Mouse (Mus musculus): ENCODE data around the gene Rasl11b.

Gene Rasl11b

GRCm38 (mm10) chr5:74188076-74188475 is 7.0 kb upstream of the Rasl11b start:
- DNase-seq (ENCODE audit: low read depth in 2 of 2, low spot score in 2 of 2): no peak

DNA sequence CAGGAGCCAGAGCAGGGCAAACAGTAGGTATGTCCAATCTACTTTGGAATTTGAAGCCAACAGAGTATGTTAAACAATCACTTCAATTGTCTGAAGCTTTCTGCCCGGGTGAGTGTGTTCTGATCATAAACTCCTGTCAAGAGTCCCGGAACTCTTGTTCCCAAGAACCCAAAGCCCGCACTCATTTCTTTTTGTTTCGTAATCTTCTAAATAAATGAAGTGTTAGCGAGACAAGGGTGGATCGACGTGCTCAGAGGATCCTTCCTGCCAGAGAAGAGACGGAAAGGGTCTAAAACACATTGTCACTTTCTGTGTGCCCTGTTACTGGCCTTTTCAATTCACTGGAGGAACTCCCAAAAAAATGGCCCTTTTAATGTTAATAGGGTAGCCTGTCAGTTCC is 6.2 kb upstream of the Rasl11b start:
- no peak for DNase-seq (ENCODE audit: low read depth in 2 of 2, low spot score in 2 of 2)

- DNase-seq (ENCODE audit: low read depth in 2 of 2, low spot score in 2 of 2): no peak
Observed at GRCm38 (mm10) chr5:74189484-74190160, 5.5 kb upstream of the Rasl11b start.

DNA sequence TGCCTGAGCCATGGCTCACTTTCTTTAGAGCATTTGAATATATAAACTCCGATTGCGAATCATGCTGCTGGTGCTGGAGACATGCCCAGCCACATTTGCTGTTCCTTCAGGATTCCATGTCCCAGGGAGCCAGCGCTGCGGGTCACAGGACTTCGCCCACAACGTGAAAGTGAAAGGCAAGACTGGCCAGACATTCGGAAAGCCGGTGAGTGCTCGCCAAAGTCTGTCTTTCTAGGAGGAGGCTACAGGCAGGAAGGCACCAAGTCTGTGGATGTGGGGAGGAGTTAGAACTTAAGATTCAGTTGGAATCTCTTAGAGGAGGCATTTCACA is 5.0 kb upstream of the Rasl11b start:
- no peak for DNase-seq (ENCODE audit: low read depth in 2 of 2, low spot score in 2 of 2)

- DNase-seq (ENCODE audit: low read depth in 2 of 2, low spot score in 2 of 2): no peak
Observed at GRCm38 (mm10) chr5:74190911-74191310, 4.2 kb upstream of the Rasl11b start.

DNA sequence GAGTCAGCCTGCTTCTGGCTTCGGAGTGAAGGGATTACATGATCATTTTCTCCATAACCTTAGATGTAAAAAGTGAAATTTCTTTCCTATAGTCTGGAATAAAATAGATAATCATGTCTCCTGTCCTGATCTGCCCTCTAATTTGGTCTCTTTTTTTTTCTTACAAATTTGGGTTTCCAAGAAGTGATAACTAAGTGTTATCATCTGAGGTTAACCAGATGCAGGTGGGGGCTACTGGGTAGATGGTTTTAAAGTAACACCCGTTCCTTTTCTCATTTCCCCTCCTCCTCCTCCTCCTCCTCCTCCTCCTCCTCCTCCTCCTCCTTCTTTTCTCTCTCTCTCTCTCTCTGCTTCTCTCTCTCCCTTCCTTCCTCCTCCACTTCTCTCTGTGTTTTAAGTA is 2.1 kb upstream of the Rasl11b start:
- DNase-seq (ENCODE audit: low read depth in 2 of 2, low spot score in 2 of 2): no peak

GRCm38 (mm10) chr5:74193626-74194025 is 1.5 kb upstream of the Rasl11b start:
- DNase-seq (ENCODE audit: low read depth in 2 of 2, low spot score in 2 of 2): no peak

DNA sequence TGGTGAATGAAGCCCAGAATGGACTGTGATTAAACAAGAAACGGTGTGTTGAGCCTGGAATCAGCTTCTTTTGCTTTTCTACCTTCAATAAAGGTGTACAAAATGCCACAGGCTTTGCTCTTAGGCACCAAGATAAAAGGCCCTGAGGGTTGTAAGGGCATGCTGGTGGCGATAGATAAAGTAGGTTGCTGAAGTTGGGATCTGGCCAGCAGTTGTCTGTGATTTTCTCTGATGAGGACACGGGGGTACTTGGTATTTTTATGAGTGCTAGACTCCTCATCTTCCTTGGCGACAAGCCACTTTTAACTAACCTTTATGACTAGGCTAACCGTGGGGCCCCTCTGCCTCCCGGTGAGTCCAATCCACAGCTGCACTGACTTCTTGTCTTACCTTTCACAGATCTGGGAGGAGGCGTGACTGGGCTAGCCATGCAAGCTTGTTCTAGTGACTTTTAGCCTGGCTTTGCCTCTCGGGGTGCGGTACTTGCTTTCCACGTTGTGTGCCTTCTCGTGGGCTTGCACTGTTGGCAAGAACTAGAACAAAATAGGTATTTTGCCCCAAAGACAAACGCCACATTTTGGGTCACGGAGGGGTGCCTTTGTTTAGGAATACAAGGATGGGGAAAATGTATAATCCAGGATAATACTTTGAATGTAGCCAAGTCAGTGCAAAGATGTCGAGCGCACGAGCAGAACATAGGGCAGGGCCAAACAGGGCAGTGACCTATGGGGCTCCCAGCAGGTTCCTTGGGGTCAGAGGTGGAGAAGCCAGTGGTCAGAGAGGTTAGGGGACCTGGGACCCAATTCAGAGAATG is 852 bp upstream of the Rasl11b start:
- DNase-seq (ENCODE audit: low read depth in 2 of 2, low spot score in 2 of 2): no peak

DNA sequence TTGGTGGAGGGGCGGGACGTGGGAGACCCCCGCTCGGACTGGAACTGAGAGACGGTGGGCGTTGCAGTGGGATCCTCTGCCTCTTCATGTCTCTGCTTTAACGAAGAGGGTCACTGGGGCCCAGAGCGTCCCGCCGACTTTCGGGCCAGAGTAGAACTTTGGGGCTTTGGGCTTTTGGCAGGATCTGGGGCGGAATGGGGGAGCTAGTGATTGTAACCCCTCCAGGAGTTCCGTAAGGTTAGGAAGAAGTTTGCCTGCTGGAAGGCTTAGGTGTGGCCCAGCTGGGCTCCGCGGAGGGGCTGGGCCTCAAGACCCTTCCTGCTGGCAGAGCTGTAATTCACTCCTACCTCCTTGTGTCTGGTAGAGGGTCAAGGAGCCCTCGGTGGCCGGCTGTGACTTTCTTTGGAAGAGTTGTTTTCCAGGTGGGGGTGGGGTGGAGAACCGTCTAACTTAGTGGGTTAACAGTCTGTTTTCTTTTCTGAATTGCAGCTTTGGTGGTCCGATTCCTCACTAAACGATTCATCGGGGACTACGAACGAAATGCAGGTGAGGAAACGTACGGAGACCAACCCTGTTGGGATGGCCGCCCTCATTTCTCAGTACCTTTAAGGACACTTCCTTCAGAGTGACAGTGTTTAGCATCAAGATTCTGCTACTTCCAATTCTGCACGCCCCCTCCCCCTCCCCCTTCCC is 674 bp downstream of the Rasl11b start:
- no peak for DNase-seq (ENCODE audit: low read depth in 2 of 2, low spot score in 2 of 2)

GRCm38 (mm10) chr5:74196307-74196618 is 1.2 kb downstream of the Rasl11b start:
- DNase-seq (ENCODE audit: low read depth in 2 of 2, low spot score in 2 of 2): peak in 1 of 2 experiments; percentile 8

- DNase-seq (ENCODE audit: low read depth in 2 of 2, low spot score in 2 of 2): no peak
Observed at GRCm38 (mm10) chr5:74197541-74198330, 2.6 kb downstream of the Rasl11b start.

DNA sequence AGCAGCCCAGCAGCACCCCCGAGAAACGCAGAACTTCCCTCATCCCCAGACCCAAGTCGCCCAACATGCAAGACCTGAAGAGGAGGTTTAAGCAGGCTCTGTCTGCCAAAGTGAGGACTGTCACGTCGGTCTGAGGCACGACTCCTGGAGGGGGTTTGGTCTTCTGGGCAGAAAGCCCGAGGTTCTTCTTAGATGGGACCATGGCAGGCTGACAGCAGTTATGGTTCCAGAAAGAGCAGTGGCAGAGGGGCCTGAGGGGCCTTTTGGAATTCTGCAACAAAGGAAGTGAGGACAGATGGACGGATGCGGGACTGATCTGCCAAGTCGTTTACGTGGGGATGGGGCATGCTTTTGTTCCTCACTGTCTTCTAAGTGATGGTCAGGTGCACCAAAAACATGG is 3.4 kb downstream of the Rasl11b start:
- no peak for DNase-seq (ENCODE audit: low read depth in 2 of 2, low spot score in 2 of 2)

- no peak for DNase-seq (ENCODE audit: low read depth in 2 of 2, low spot score in 2 of 2)
Observed at GRCm38 (mm10) chr5:74199793-74200192, 4.7 kb downstream of the Rasl11b start.

DNA sequence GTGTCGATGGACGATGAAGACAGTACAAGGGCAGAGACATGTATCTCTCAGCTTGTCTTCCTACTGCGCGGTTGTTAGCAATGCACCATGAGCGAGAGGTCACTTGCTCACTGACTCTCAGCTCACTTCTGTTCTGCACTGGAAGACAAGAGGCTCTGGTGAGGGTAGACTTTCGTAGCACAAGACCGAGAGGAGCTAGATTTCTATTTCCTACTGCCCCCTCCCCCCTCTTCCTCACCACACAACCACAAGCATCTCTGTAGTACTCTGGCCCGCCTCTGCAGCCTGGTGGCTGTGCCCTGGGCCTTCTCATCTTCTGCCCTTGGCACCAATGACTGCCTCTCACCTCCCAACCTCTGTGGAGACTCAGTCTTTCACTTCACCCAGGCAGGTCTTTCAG is 5.4 kb downstream of the Rasl11b start:
- peak; percentile 29 to 57 for DNase-seq (ENCODE audit: low read depth in 2 of 2, low spot score in 2 of 2)

DNA sequence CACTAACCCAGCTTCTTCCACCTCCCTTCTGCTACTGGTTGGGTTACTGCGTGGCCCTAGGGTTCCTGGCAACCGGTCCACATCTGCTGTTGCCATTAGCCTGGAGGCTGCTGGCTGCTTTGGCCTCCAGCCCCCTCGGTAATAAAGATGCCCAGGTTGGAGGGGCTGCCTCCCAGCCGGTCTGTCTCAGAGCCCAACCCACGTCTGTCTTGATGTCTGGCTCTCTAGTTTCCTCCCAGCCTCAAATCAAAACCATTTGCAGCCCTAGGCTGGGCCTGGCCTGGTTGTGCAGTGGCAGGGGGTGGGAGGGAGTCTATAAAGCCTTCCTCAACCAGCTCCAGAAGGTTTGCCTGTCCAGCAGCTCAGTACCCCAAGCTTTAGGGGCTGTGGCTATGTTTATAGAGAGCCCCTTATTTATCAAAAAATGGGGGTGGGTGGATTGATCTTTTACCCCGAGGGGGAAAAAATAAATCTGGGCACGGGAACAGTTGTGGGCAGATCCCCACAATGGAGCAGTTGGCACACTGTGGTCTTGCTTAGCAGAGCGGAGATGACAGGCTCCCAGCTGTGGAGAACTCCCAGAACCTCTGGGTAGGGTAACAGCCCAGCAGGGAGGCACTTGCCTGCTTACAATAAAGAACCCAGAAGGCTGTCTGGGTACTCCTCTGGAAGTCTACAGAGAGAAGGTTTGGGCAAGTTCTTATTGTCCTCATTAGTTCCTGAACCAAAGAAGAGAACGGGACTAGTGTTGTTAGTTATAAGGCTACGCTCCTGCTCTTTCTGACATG is 6.7 kb downstream of the Rasl11b start:
- no peak for DNase-seq (ENCODE audit: low read depth in 2 of 2, low spot score in 2 of 2)

- DNase-seq (ENCODE audit: low read depth in 2 of 2, low spot score in 2 of 2): no peak
Observed at GRCm38 (mm10) chr5:74202515-74202914, 7.4 kb downstream of the Rasl11b start.

GRCm38 (mm10) chr5:74204465-74204864 is 9.4 kb downstream of the Rasl11b start:
- DNase-seq (ENCODE audit: low read depth in 2 of 2, low spot score in 2 of 2): no peak

DNA sequence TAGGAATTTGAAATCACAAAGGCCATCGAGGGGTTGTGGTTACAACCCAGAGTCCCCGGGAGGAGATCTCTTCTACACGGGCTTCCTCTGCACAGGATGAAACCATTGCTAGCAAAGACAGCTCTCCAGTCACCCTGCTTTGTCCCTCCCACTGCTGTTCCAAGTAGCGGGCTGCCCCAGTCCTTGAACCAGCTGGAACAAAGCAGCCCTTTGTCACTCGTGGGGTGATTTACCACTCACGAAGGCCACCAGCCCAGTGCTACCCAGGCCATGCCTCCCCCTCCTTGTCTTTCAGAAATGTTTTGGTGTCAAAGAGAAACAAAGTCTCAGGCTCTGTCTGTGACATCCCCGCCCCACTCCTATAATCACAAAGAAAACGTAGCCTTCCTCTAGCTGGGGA is 10.4 kb downstream of the Rasl11b start:
- no peak for DNase-seq (ENCODE audit: low read depth in 2 of 2, low spot score in 2 of 2)

- DNase-seq (ENCODE audit: low read depth in 2 of 2, low spot score in 2 of 2): no peak
Observed at GRCm38 (mm10) chr5:74206038-74206437, 11.0 kb downstream of the Rasl11b start.

DNA sequence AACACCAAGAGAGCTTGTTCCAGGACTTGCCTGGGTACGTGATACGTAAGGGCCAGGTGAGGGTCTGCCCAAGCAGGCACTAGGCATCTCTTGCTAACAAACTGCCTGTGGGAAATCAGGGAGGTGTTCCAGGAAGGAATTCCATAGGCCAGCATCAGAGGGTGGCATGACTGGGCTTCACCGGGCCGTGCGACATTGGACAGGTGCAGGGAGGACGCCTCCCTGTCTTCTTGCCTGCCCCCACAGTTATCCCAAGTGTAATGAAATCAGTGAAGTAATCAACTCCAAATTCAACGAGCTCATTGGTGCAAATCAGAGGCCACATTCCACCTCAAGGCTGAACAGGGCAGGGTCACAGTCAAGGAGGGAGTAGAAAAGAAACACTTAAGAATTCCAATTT is 11.6 kb downstream of the Rasl11b start:
- no peak for DNase-seq (ENCODE audit: low read depth in 2 of 2, low spot score in 2 of 2)

- DNase-seq (ENCODE audit: low read depth in 2 of 2, low spot score in 2 of 2): no peak
Observed at GRCm38 (mm10) chr5:74207209-74207608, 12.1 kb downstream of the Rasl11b start.
